Mouse (Mus musculus): ENCODE data around the gene Spata1.

DNA sequence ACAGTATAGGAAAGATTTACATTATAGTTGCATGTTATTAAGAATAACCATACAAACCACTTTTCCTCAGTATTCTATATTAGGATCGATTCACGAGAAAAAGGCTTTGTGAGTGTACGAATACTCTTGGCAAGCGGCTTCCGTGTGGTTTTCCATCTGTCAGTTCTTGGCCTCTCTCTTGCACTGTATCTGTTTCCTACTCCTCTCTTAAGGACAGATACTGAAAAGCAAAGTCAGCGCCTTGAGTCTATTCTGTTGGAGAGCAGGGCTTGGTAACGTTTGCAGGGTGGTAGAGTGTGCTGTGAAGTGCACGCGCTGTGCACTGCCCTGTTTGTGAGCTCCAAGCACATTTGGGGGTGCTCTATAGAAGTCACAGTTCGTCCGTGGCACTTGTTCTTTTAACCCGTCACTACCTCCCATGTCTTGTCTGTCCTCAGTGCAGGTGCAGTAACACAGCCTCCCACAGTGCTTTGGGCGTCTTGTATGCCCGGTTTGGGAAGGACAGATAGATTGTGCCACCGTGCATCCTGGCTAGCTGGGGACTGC, 79.5 kb downstream of the Spata1 start:
- TF ChIP-seq CTCF (IDR thresholded peaks at IDR 0.05; ENCODE audit: low read depth) (no peak), EP300 (IDR thresholded peaks at IDR 0.05; ENCODE audit: low read depth) (no peak)
